Mouse (Mus musculus): ENCODE results near the gene Scml4.

- TF ChIP-seq POLR2A (IDR thresholded peaks at IDR 0.05; ENCODE audit: control insufficient read depth, low read depth, low read length) (no peak), CTCF (IDR thresholded peaks at IDR 0.05; ENCODE audit: control insufficient read depth, insufficient read depth, insufficient replicate concordance, low read depth, low read length) (no peak)
These were observed 32.1 kb downstream of the Scml4 start for GRCm38 (mm10) chr10:42892250-42892649.
